Mouse (Mus musculus) splenic B cell, adult 2 months (primary cell): Measurements from ENCODE around the gene Zmynd8.

ENCODE experiments used
- DNase-seq: peaks from one replicate; pipeline ENCODE4 v3.0.0-alpha.2; 2011; ENCODE audit warnings: low read depth, low spot score
- H3K27me3 ChIP-seq: 2 replicates; pipeline ENCODE4 v1.6.1; 2012; ENCODE audit warnings: mild to moderate bottlenecking, low read length, moderate library complexity, mixed read lengths; ENCODE audit not compliant: control insufficient read depth, poor library complexity, insufficient read depth, severe bottlenecking
- H3K36me3 ChIP-seq: 2 replicates; pipeline ENCODE4 v1.6.1; 2012; ENCODE audit warnings: mild to moderate bottlenecking, low read length, moderate library complexity, mixed read lengths; ENCODE audit not compliant: control insufficient read depth, poor library complexity, insufficient read depth, severe bottlenecking

Gene Zmynd8

DNA sequence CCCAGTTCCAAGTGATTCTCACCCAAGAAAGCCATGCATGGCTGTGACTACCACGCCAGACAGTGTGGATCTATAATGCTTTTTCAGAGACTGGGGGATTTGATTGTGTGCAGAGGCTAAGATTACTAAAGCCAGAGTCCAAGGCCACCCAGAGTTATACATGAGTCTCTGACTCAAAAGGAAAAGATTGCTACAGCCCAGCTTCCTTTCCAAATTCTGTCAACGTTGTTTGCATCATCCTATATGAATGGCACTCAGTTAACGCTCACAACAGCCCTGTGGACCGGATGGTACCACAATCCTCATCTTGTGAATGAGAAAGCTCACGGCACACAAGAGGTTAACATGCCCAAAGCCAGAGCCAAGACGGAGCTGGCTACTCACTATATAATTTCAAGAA lies 48.0 kb downstream of the Zmynd8 start:
- Histone ChIP-seq H3K27me3 (no peaks in the 10 kb centered on the region), H3K36me3 (peaks cover 7% of the 10 kb centered on the region)
- no peak for DNase-seq

DNA sequence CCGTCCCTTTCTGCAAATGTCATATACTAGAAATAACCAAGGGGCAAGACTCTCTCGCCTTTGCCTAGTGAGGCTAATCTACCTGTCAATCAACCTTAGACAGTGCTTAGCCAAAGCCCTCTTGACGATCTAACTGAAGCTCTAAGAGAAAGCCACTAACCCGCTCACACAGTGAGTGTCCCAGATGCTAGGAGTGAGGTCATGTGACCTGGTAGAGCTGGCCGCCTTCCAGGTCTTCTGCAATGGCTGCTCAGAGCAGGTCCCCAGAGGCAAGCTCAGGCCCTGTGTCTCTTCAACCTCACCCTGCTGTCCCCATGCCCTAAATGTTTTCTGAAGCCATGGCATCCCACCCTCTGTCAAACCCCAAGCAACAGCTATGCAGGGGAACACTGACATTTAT lies 49.7 kb downstream of the Zmynd8 start:
- no peak for DNase-seq
- Histone ChIP-seq H3K36me3 (peaks cover 12% of the 10 kb centered on the region), H3K27me3 (no peaks in the 10 kb centered on the region)

DNA sequence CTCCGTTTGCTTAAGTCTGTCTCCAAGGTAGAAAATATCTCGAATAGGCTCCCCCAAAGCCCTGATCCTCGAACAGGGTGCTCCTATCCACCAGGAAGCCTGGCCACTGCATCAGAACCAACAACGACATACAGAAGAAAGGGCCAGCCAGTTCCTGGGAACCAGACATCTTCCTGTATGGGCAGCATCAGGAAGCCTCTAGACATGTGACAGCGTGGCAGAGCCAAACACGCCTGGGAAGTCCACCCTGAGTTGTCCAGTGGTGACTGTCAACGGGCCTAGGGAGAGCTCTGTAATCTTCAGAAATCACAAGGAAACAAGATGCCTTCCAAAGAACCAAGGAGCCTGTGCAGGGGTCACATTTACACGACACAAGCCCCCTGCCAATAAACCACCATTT lies 52.0 kb downstream of the Zmynd8 start:
- DNase-seq: no peak

DNA sequence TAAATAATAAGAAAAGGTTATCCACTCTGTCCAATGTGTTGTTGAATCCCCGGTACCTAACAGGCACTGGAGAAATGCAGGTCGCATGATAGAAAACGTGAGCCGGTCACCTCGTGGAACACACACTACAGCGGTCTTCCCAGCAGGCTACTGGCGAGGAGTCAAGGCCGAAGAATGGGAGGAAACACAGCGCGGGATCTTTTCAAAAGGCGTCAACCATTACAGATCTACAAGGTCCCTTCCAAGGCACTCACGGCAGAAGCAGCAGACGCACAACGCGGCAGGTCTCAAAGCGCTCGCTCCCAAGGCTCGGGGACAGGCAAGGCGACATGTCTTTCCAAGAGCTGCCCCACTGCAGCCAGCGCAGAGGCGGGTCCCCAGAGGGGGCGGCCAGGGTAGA lies 53.3 kb downstream of the Zmynd8 start:
- Histone ChIP-seq H3K36me3 (peaks cover 21% of the 10 kb centered on the region), H3K27me3 (no peaks in the 10 kb centered on the region)
- DNase-seq: no peak

More for the DNA sequence above, 52.0 kb downstream of the Zmynd8 start:
- Histone ChIP-seq H3K27me3 (no peaks in the 10 kb centered on the region), H3K36me3 (peaks cover 17% of the 10 kb centered on the region)

DNA sequence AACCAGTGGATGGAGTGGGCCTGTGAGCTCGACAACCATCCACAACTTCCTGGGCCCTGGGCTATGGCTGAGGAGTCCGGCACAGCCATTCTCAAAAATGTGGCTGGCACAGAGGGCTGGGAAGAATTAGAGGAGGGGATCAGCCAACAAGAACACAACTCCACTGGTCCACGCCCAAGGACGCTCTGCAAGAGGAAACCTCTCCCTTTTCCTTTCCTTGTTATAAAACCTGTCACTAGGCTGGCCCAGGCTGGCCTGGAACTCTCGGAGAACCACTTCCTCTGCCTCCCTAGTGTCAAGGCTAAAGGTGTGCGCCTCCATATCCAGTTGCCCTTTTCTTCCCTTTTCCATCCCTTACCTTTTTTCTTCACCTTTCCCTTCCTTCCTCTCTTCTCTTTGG lies 55.5 kb downstream of the Zmynd8 start:
- Histone ChIP-seq H3K36me3 (peaks cover 22% of the 10 kb centered on the region), H3K27me3 (no peaks in the 10 kb centered on the region)
- no peak for DNase-seq

DNA sequence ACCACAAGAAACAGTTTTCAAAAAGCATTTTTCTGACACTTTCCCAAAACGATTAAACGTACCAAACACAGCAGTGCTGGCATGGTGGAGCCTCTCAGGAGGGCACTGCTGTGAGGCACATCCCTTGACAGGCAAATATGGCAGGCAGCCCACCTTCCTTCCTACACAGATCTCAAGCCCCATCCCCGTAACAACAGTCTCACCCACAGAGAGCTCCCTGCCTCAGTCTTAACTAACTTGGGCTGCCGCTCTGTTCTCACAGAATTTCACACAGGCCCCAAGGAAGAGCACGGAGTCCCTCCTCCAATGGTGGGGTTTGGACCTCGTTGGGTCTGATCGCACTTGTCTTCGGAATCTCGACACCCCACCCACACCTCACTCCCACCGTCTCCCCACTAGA lies 56.6 kb downstream of the Zmynd8 start:
- Histone ChIP-seq H3K36me3 (peaks cover 21% of the 10 kb centered on the region), H3K27me3 (no peaks in the 10 kb centered on the region)
- no peak for DNase-seq

DNA sequence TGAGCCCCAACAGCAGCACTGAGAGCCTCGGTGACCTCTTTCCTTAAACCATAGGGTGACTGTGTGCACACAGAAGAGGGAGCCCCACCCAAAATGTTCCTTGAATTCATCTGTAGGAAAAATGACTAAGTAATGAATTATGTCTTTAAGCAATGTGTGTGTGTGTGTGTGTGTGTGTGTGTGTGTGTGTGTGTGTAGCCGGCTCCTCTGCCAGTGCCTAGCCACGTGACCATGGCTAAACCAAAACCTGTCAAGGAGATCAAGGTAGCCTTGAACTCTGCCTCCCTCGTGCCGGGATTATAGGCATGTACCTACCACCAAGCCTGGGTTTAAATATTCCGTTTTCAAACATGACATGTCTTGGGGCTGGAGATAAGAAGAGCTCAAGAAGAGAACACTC lies 57.0 kb downstream of the Zmynd8 start:
- DNase-seq: no peak
- Histone ChIP-seq H3K36me3 (peaks cover 24% of the 10 kb centered on the region), H3K27me3 (no peaks in the 10 kb centered on the region)

DNA sequence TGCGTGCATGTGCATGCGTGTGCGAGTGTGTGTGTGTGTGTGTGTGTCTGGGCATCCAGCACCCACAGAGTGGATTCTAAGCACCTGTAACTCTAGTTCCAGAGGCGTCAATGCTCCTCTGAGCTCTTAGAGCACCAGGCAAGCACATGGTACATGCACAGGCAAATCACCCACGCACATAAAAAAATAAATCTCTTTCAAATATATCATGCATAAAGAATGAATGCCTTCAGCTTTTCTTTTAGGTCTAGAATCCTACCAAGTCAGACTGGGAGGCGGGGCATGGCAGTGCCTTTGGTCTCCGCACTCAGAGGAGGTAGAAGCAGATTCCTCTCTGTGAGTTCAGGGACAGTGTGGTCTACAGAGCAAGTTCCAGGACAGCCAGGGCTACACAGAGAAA lies 58.0 kb downstream of the Zmynd8 start:
- H3K27me3 ChIP-seq: no peaks in the 10 kb centered on the region
- no peak for DNase-seq
- H3K36me3 ChIP-seq: peaks cover 24% of the 10 kb centered on the region

DNA sequence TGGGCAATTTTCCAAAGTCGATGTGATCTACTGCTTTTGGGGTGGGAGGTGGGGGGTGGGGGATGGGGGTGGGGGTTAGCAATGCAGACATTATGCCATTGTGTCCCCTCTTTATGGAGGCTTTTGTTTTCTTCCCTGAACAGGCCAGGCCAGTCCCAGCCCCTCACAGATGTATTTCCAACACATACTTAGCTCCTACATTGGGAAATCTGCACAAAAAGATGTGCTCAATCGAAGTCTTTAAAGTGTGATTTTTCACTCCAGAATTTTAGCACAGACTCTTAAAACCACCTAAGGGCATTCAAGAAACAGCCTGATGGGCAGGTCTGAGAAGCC lies 59.5 kb downstream of the Zmynd8 start:
- no peak for DNase-seq
- Histone ChIP-seq H3K27me3 (no peaks in the 10 kb centered on the region), H3K36me3 (peaks cover 28% of the 10 kb centered on the region)

DNA sequence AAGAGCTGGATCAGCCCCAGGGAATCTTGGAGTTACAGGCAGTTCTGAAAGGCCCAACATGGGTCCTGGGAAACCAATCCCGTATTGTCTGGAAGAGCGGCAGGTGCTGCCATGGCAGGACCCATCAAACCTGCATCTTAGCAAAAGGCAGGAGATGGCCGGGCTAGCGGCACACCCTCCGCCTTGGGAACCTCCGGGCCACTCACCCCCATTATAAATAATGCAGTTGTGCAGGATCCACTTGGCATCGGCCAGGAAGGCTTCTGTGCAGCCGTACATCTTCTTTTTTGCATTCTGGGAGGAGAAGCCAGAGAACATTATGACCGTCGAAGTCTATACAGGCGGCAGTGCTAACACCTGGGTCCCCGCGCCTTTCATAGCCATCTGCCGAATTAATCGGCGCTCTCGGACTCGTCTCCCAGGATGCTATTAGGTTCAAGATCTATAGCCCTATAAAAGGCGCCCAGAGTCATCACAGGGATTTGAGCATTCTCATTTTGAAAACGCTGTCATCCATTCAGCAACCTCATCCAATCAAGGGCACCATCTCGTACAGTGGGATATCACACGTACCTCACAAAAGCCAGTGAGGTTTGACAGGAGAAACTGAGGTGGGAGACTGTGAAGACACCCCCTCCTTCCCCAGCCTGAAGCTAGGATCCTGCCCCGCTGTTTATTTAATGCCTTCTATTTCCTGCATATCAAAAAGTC lies 60.1 kb downstream of the Zmynd8 start:
- Histone ChIP-seq H3K27me3 (no peaks in the 10 kb centered on the region), H3K36me3 (peaks cover 25% of the 10 kb centered on the region)
- DNase-seq: no peak

DNA sequence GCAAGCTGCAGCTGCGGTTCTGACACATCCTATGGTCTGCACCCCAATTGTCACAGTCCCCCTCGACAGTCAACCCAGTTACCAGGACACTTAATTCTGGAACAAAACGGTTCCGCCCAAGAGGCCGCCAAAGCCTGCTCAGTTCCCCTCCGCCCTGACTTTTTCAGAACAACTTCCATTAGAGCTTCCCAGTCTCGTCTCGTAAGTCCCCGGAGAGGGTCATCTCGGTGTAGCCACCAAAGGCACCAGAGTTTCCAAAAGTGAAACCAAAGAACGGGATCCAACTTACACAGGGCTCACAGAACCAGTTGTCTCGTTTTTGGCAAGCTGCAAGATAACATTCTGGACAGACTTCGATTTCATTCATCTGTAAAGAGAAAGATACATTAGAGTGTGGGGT lies 64.2 kb downstream of the Zmynd8 start:
- Histone ChIP-seq H3K36me3 (peaks cover 21% of the 10 kb centered on the region), H3K27me3 (no peaks in the 10 kb centered on the region)
- no peak for DNase-seq

DNA sequence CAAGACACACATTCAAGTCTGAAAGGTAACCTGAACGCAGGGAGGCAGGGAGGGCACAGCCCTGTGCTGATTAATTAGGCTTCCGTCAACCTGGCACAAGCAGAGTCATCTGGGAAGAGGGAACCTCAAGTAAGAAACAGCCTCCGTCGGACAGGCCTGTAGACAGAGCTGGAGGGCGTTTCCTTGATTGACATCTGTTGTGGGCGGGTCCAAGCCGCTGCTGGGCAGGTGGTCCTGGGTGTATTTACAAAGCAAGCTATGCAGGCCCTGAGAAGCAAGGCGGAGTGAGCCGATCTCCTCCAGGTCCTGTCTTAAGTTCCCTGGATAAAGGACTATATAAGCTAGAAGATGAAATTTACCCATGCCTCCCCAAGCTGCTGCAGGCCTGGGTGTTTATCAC lies 65.3 kb downstream of the Zmynd8 start:
- no peak for DNase-seq
- Histone ChIP-seq H3K36me3 (peaks cover 21% of the 10 kb centered on the region), H3K27me3 (no peaks in the 10 kb centered on the region)

DNA sequence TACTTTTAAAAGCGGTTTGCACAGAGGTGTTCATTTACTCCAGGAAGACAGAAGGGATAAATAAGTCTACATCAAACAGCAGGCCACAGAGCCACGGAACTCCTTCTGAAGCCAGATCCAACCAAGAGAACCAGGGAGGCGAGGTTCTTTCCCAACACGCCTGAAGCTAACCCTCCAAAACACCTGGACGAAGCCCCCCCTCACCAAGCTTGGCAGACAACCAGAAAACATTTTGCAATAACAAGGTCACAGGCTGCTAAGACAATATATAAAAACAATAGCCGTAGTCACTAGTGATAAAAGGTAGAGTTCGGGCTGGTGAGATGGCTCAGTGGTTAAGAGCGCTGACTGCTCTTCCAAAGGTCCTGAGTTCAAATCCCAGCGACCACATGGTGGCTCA lies 66.1 kb downstream of the Zmynd8 start:
- Histone ChIP-seq H3K36me3 (peaks cover 26% of the 10 kb centered on the region), H3K27me3 (no peaks in the 10 kb centered on the region)
- no peak for DNase-seq

DNA sequence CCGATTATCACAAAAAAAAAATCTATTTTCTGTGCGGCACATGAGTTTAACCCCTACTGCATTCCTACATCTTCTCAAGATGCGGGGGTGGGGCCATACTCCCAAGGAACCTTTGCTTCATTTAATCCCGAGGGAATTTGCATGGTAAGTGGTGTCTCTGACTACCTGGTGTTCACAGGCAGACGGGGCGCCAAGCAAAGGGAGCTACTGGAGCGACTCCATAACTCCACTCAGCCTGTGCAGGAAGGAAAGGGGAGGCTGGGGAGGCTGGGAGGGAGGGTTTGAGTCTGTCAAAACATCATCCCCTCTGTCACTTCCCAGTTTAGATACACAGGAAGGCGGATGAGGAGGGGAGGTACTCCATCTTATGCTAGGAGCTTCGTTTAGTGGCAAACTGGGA lies 66.5 kb downstream of the Zmynd8 start:
- Histone ChIP-seq H3K27me3 (no peaks in the 10 kb centered on the region), H3K36me3 (peaks cover 26% of the 10 kb centered on the region)
- DNase-seq: no peak

DNA sequence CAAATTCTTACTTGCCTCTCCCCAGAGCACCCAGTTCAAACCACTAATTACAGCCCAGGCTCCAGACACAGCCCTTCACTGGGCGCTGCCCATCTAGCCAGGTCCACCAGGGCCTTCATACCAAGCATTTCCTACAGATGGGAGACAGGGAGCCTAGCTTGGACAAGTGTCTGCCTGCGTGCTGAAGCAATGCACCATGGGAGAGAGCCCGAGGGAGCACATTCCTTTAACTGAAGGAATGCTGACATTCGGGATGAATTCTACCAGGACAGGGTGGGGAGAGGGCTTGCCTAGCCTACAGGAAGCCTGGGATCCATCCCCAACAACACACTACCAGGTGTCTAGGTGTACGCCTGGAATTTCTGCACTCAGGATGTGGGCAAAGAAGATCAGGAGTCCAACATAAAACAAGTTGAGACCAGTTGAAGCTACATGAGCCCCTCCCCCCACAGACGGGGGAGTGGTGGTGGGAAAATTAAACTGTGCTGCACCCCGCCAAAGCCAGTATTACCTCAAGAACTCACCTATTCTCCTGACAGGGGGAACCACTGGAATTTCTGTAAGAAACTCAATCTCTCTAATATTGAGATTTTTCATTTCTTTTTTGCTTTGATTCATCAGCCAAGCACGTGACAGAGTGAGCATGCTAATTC lies 67.1 kb downstream of the Zmynd8 start:
- no peaks in the 10 kb centered on the region for H3K27me3 ChIP-seq
- DNase-seq: no peak
- H3K36me3 ChIP-seq: peaks cover 21% of the 10 kb centered on the region

DNA sequence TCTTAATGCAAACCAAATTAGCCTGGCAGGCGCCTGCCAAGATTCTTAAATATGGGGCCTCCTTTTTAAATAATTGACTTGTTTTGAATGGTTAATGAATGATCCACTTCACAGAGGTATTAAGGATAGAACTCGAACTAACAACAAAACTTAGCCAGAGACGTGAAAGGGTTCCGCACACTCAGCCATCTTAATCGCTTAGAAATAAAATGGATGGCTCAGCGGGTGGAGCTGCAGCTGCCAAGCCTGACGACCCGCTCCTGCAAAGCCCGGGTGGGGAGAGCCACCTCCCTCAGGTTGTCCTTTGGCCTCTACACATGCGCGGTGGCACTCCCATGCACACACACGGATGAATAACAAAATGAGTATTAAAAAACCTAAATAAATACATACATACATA lies 70.0 kb downstream of the Zmynd8 start:
- Histone ChIP-seq H3K36me3 (peaks cover 13% of the 10 kb centered on the region), H3K27me3 (no peaks in the 10 kb centered on the region)
- DNase-seq: no peak
